In the genomic region with DNA sequence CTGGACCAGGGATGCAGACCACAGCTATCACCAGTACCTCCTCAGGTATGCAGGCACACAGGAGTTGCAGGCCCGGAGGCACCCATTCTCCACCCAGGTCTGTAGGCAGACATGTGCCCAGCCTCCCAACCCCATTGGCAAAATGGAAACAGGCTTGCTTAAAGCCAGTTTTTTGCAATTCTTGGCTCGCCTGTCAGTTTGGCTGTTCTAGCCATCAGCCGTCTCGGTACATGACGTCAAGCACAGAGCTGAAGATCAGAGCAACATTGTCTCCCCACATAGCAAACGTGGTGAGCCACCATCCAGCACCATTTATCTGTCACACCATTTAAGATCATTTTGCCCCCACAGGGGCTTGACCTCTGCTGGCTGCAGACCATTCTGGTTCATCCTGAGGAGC, we compare ENCODE assay signal across 30 mouse cellular contexts.
DNase-seq lines count a peak whose midpoint lies in the region; ATAC-seq and TF ChIP-seq lines count a peak whose summit lies in the region.
"Had no signal": no experiment of that assay in that cellular context is flagged by ENCODE, and none has a peak within 500 bp of the region (broad histone marks: within the 10 kb centered on the region; RNA-seq: fewer than 3 reads in every experiment).

No protein-coding gene starts in this region.

- 0 out of 2 replicates have a peak, but pooled peaks cover 3% of the 10 kb centered on the region for H3K4me1 ChIP-seq in lung, embryonic 14.5 days (ENCODE audit: insufficient read depth)
- no peaks in the 10 kb centered on the region; the same call in 1 of the 2 replicates for H3K4me1 ChIP-seq in lung, postnatal 0 days (ENCODE audit: insufficient read depth, low read depth, low read length)
- 0 out of 2 replicates have a peak, but pooled peaks cover 4% of the 10 kb centered on the region for H3K4me1 ChIP-seq in intestine, embryonic 16.5 days (ENCODE audit: control insufficient read depth, insufficient read depth, low read length)
- peaks cover 8% of the 10 kb centered on the region for H3K4me1 ChIP-seq in hindbrain, embryonic 12.5 days
- H3K4me1 ChIP-seq: liver, embryonic 15.5 days had no signal

- TF ChIP-seq CTCF in lung, embryonic 14.5 days (IDR thresholded peaks at IDR 0.05; ENCODE audit: low read depth) = no peak
- no peak for TF ChIP-seq CTCF in lung, postnatal 0 days (IDR thresholded peaks at IDR 0.05)

- no peaks in the 10 kb centered on the region for H3K36me3 ChIP-seq in lung, embryonic 14.5 days (ENCODE audit: insufficient read depth)
- no peaks in the 10 kb centered on the region for H3K36me3 ChIP-seq in lung, postnatal 0 days (ENCODE audit: insufficient read depth, low read length)
- no peaks in the 10 kb centered on the region for H3K36me3 ChIP-seq in intestine, embryonic 16.5 days (ENCODE audit: control insufficient read depth, insufficient read depth, low read length)
- H3K36me3 ChIP-seq in hindbrain, embryonic 12.5 days = no peaks in the 10 kb centered on the region
- H3K36me3 ChIP-seq: embryonic facial prominence, embryonic 12.5 days; forebrain, embryonic 10.5 days; heart, embryonic 12.5 days; kidney, embryonic 15.5 days; liver, embryonic 15.5 days; midbrain, embryonic 13.5 days; neural tube, embryonic 13.5 days had no signal

- H3K27ac ChIP-seq in lung, embryonic 14.5 days (ENCODE audit: low read depth) = no peak overlapping the region
- H3K27ac ChIP-seq in lung, postnatal 0 days (ENCODE audit: low read length) = no peak overlapping the region
- no peak overlapping the region for H3K27ac ChIP-seq in intestine, embryonic 16.5 days (ENCODE audit: low read length)
- H3K27ac ChIP-seq in hindbrain, embryonic 12.5 days = no peak overlapping the region
- H3K27ac ChIP-seq: embryonic facial prominence, embryonic 12.5 days; heart, adult 2 months; hindbrain, embryonic 14.5 days; kidney, embryonic 15.5 days; liver, embryonic 15.5 days; macrophage; midbrain, embryonic 13.5 days; neural tube, embryonic 13.5 days; stomach, postnatal 0 days had no signal

- H3K9ac ChIP-seq in lung, embryonic 14.5 days = no peak overlapping the region
- no peak overlapping the region for H3K9ac ChIP-seq in lung, postnatal 0 days (replicated peaks; ENCODE audit: low read depth)
- no peak overlapping the region for H3K9ac ChIP-seq in intestine, embryonic 16.5 days (ENCODE audit: low read depth, low read length)
- H3K9ac ChIP-seq in hindbrain, embryonic 12.5 days = no peak overlapping the region
- H3K9ac ChIP-seq: embryonic facial prominence, embryonic 12.5 days; heart, embryonic 12.5 days; hindbrain, embryonic 14.5 days; kidney, embryonic 15.5 days; liver, embryonic 15.5 days; midbrain, embryonic 13.5 days; neural tube, embryonic 13.5 days had no signal

- no peaks in the 10 kb centered on the region for H3K9me3 ChIP-seq in lung, embryonic 14.5 days (ENCODE audit: low read depth, low read length)
- H3K9me3 ChIP-seq in lung, postnatal 0 days (ENCODE audit: low read length) = no peaks in the 10 kb centered on the region
- H3K9me3 ChIP-seq in intestine, embryonic 16.5 days (ENCODE audit: control insufficient read depth, low read length) = no peaks in the 10 kb centered on the region
- H3K9me3 ChIP-seq in hindbrain, embryonic 12.5 days (replicated peaks) = no peaks in the 10 kb centered on the region
- H3K9me3 ChIP-seq: embryonic facial prominence, embryonic 12.5 days; forebrain, embryonic 10.5 days; heart, embryonic 12.5 days; kidney, embryonic 15.5 days; liver, embryonic 15.5 days; midbrain, embryonic 13.5 days; neural tube, embryonic 13.5 days had no signal

- no peak for TF ChIP-seq EP300 in lung, postnatal 0 days (IDR thresholded peaks at IDR 0.05)

- WGBS in lung, embryonic 14.5 days = 70% methylated on average over 6 of the region's 6 CpGs
- whole genome bisulfite sequencing in lung, postnatal 0 days = 44% methylated on average over 6 of the region's 6 CpGs
- WGBS in intestine, embryonic 16.5 days = 87% methylated on average over 6 of the region's 6 CpGs
- 88% methylated on average over 6 of the region's 6 CpGs for whole genome bisulfite sequencing in hindbrain, embryonic 12.5 days

- ATAC-seq in lung, embryonic 14.5 days (ENCODE audit: insufficient read depth) = no peak
- ATAC-seq in lung, postnatal 0 days = no peak
- ATAC-seq in intestine, embryonic 16.5 days = no peak
- ATAC-seq in hindbrain, embryonic 12.5 days (ENCODE audit: low FRiP score) = no peak
- ATAC-seq: midbrain, embryonic 13.5 days; Patski had no signal

- intact Hi-C loops in gastrocnemius, postnatal 36 days (cut with DNase I) = no loop called here

- H3K27me3 ChIP-seq in lung, embryonic 14.5 days (ENCODE audit: insufficient read depth, low read length) = no peaks in the 10 kb centered on the region
- H3K27me3 ChIP-seq in lung, postnatal 0 days (replicated peaks; ENCODE audit: insufficient read depth, low read length) = no peaks in the 10 kb centered on the region
- H3K27me3 ChIP-seq in intestine, embryonic 16.5 days (replicated peaks; ENCODE audit: control insufficient read depth, insufficient read depth, low read length) = no peaks in the 10 kb centered on the region
- peaks cover 3% of the 10 kb centered on the region; the same call in 1 of the 2 replicates for H3K27me3 ChIP-seq in hindbrain, embryonic 12.5 days
- H3K27me3 ChIP-seq: embryonic facial prominence, embryonic 12.5 days; heart, embryonic 12.5 days; kidney, embryonic 15.5 days; liver, embryonic 15.5 days; midbrain, embryonic 13.5 days; neural tube, embryonic 13.5 days; Patski had no signal

- no peak overlapping the region for H3K4me2 ChIP-seq in lung, embryonic 14.5 days
- no peak overlapping the region for H3K4me2 ChIP-seq in lung, postnatal 0 days (replicated peaks; ENCODE audit: low read depth, low read length)
- no peak overlapping the region for H3K4me2 ChIP-seq in intestine, embryonic 16.5 days (ENCODE audit: low read depth, low read length)
- H3K4me2 ChIP-seq in hindbrain, embryonic 12.5 days (replicated peaks) = no peak overlapping the region
- H3K4me2 ChIP-seq: embryonic facial prominence, embryonic 12.5 days; heart, embryonic 12.5 days; hindbrain, embryonic 14.5 days; kidney, embryonic 15.5 days; liver, embryonic 15.5 days; midbrain, embryonic 13.5 days; neural tube, embryonic 13.5 days had no signal

- H3K4me3 ChIP-seq in lung, embryonic 14.5 days (ENCODE audit: low read depth, low read length) = no peak overlapping the region
- H3K4me3 ChIP-seq in lung, postnatal 0 days (ENCODE audit: low read depth, low read length) = no peak overlapping the region
- H3K4me3 ChIP-seq in intestine, embryonic 16.5 days (ENCODE audit: low read length) = no peak overlapping the region
- H3K4me3 ChIP-seq in hindbrain, embryonic 12.5 days = no peak overlapping the region
- H3K4me3 ChIP-seq: embryonic facial prominence, embryonic 12.5 days; forebrain, embryonic 10.5 days; heart, adult 2 months; heart, embryonic 12.5 days; kidney, embryonic 15.5 days; liver, embryonic 15.5 days; midbrain, embryonic 13.5 days; neural tube, embryonic 13.5 days had no signal

- DNase-seq in gastrocnemius, postnatal 25 days = peak; percentile 13
- DNase-seq in gastrocnemius, postnatal 36 days = no peak
- DNase-seq in lung, embryonic 14.5 days = peak; percentile 34
- DNase-seq in lung, postnatal 0 days (ENCODE audit: low spot score) = no peak
- peak; percentile 38 for DNase-seq in lung, postnatal 10 days
- DNase-seq in embryo, embryonic 10 days (ENCODE audit: low spot score) = no peak
- DNase-seq: adrenal gland, postnatal 36 days; cerebellum, adult 9-10 months; cerebellum, postnatal 36 days; embryo, embryonic 11 days; heart, postnatal 4 days; kidney, adult 11 months; kidney, postnatal 25 days; right cerebral cortex, postnatal 4 days; thymus, adult 18-20 months; thymus, postnatal 25 days had no signal

Comparison
In these comparisons a context has a peak if more than half of its experiments do, and no peak if none do; other contexts are left out.
1. DNase-seq: peak in gastrocnemius, postnatal 25 days (single experiment), lung, embryonic 14.5 days (single experiment) and lung, postnatal 10 days (single experiment); none in gastrocnemius, postnatal 36 days (0 of 2), lung, postnatal 0 days (single experiment) and embryo, embryonic 10 days (single experiment).